Mouse (Mus musculus) stomach, postnatal 0 days (tissue): ENCODE data around the gene Fam171a2. TPM values are rescaled to one million over a fixed set of nuclear protein-coding genes. Genes with fewer than 3 reads are reported as not detected.

ENCODE experiments used
- ATAC-seq: fragments of 200-750 bp; cut with Nextera tagmentation; 2 replicates; pipeline ENCODE4 v1.8.0; 2017; ENCODE audit not compliant: low FRiP score, low TSS enrichment
- DNase-seq: peaks from one replicate; pipeline ENCODE4 v3.0.0-alpha.2; 2016; ENCODE audit warnings: low spot score
- H3K27ac ChIP-seq: fragments of 300-500 bp; sonication (generic); replicated peaks from 2 replicates; pipeline ENCODE4 v1.5.1; 2014; ENCODE audit warnings: mild to moderate bottlenecking, control low read depth
- H3K27me3 ChIP-seq: fragments of 300-500 bp; sonication (generic); 2 replicates; pipeline ENCODE4 v1.6.1; 2014; ENCODE audit warnings: low read length; ENCODE audit not compliant: control insufficient read depth, insufficient read depth
- H3K36me3 ChIP-seq: fragments of 300-500 bp; sonication (generic); 2 replicates; pipeline ENCODE4 v1.6.1; 2014; ENCODE audit warnings: low read length, mixed read lengths; ENCODE audit not compliant: control insufficient read depth, insufficient read depth
- H3K4me1 ChIP-seq: fragments of 300-500 bp; sonication (generic); replicated peaks from 2 replicates; pipeline ENCODE4 v1.6.1; 2014; ENCODE audit warnings: antibody characterized with exemption; ENCODE audit not compliant: control insufficient read depth, insufficient read depth
- H3K4me2 ChIP-seq: fragments of 300-500 bp; sonication (generic); replicated peaks from 2 replicates; pipeline ENCODE4 v1.6.1; 2014; ENCODE audit warnings: low read depth, mild to moderate bottlenecking, control low read depth, moderate library complexity
- H3K4me3 ChIP-seq: fragments of 300-500 bp; sonication (generic); 2 replicates; pipeline ENCODE4 v1.5.1; 2014; ENCODE audit warnings: low read depth, low read length, control low read depth
- H3K9ac ChIP-seq: fragments of 300-500 bp; sonication (generic); 2 replicates; pipeline ENCODE4 v1.6.1; 2014; ENCODE audit warnings: mild to moderate bottlenecking, low read length, control low read depth, mixed read lengths
- H3K9me3 ChIP-seq: fragments of 300-500 bp; sonication (generic); 2 replicates; pipeline ENCODE4 v1.6.1; 2016; ENCODE audit warnings: low read length; ENCODE audit not compliant: control insufficient read depth
- CTCF ChIP-seq: IDR thresholded peaks from 2 replicates; pipeline ENCODE4 v1.5.1; 2016; ENCODE audit warnings: antibody characterized with exemption, low read depth, mild to moderate bottlenecking, moderate library complexity
- EP300 ChIP-seq: optimal IDR thresholded peaks from 2 replicates; pipeline ENCODE3; 2016; ENCODE audit warnings: antibody characterized with exemption
- WGBS: fragments of 180-500 bp; shearing (Covaris S2); extraction: QIAGEN DNeasy Blood & Tissue Kit; methylation state at CpG from one replicate; pipeline ENCODE4 v1.1.7; 2014; 5-methylcytosine and 5-hydroxymethylcytosine counted together
- polyA plus RNA-seq: library from polyadenylated mRNA; unstranded; fragments of >200 nt; fragmentation: Nextera tagmentation; extraction: Ambion mirVana; gene quantifications from 2 replicates; pipeline ENCODE4 v1.2.1, GENCODE M21; 2015

Gene Fam171a2
- polyA plus RNA-seq, 1 experiment from 2014 or later = 2.0 TPM

- no peaks in the 10 kb centered on the region for H3K9me3 ChIP-seq
- no peak overlapping the region; the same call in 1 of the 2 replicates for H3K27ac ChIP-seq
- ATAC-seq (peak; percentile 71), DNase-seq (no peak)
- no peak overlapping the region for H3K4me3 ChIP-seq
- H3K36me3 ChIP-seq = no peaks in the 10 kb centered on the region
- no peaks in the 10 kb centered on the region for H3K4me1 ChIP-seq
- TF ChIP-seq CTCF = no peak
- no peak overlapping the region for H3K9ac ChIP-seq
- 66% methylated on average over 6 of the region's 6 CpGs for WGBS
- H3K27me3 ChIP-seq = no peaks in the 10 kb centered on the region
- H3K4me2 ChIP-seq = no peak overlapping the region
These were observed 22.8 kb downstream of the Fam171a2 start for GRCm38 (mm10) chr11:102424666-102425065.

- WGBS = 48% methylated on average over 8 of the region's 8 CpGs
- Histone ChIP-seq H3K4me1 (no peaks in the 10 kb centered on the region), H3K27me3 (no peaks in the 10 kb centered on the region), H3K9ac (no peak overlapping the region), H3K36me3 (no peaks in the 10 kb centered on the region), H3K9me3 (no peaks in the 10 kb centered on the region), H3K4me3 (no peak overlapping the region), H3K4me2 (no peak overlapping the region), H3K27ac (no peak overlapping the region)
- ATAC-seq (no peak), DNase-seq (no peak)
- TF ChIP-seq EP300 (no peak), CTCF (no peak)
These were observed 25.9 kb downstream of the Fam171a2 start for GRCm38 (mm10) chr11:102421559-102421958.

GRCm38 (mm10) chr11:102418887-102419286 lies 28.6 kb downstream of the Fam171a2 start:
- TF ChIP-seq EP300 = no peak
- no peak for TF ChIP-seq CTCF
- no peaks in the 10 kb centered on the region for H3K27me3 ChIP-seq
- H3K9me3 ChIP-seq = no peaks in the 10 kb centered on the region

GRCm38 (mm10) chr11:102417160-102417559 lies 30.3 kb downstream of the Fam171a2 start:
- Histone ChIP-seq H3K4me1 (no peaks in the 10 kb centered on the region), H3K27me3 (no peaks in the 10 kb centered on the region), H3K9me3 (no peaks in the 10 kb centered on the region), H3K4me3 (no peak overlapping the region), H3K36me3 (no peaks in the 10 kb centered on the region), H3K9ac (no peak overlapping the region), H3K27ac (no peak overlapping the region), H3K4me2 (no peak overlapping the region)
- DNase-seq = no peak
- no peak for ATAC-seq
- no peak for TF ChIP-seq CTCF
- TF ChIP-seq EP300 = no peak
- WGBS = 74% methylated on average over 1 of the region's 1 CpGs

More at GRCm38 (mm10) chr11:102418887-102419286, 28.6 kb downstream of the Fam171a2 start:
- no peak overlapping the region for H3K9ac ChIP-seq
- no peak overlapping the region for H3K4me3 ChIP-seq
- no peak for ATAC-seq
- no peak for DNase-seq
- H3K27ac ChIP-seq = no peak overlapping the region
- H3K36me3 ChIP-seq = no peaks in the 10 kb centered on the region
- no peak overlapping the region for H3K4me2 ChIP-seq
- H3K4me1 ChIP-seq = no peaks in the 10 kb centered on the region

GRCm38 (mm10) chr11:102415034-102415802 lies 32.3 kb downstream of the Fam171a2 start:
- no peaks in the 10 kb centered on the region for H3K4me1 ChIP-seq
- H3K27ac ChIP-seq = no peak overlapping the region
- no peak for ATAC-seq
- no peak overlapping the region for H3K4me2 ChIP-seq
- H3K9ac ChIP-seq = no peak overlapping the region
- no peaks in the 10 kb centered on the region for H3K27me3 ChIP-seq
- TF ChIP-seq CTCF (no peak), EP300 (no peak)
- no peak for DNase-seq
- 60% methylated on average over 10 of the region's 10 CpGs for WGBS
- no peaks in the 10 kb centered on the region for H3K9me3 ChIP-seq
- no peaks in the 10 kb centered on the region for H3K36me3 ChIP-seq
- H3K4me3 ChIP-seq = no peak overlapping the region

- no peaks in the 10 kb centered on the region for H3K27me3 ChIP-seq
- H3K4me1 ChIP-seq = no peaks in the 10 kb centered on the region
- no peaks in the 10 kb centered on the region for H3K36me3 ChIP-seq
- TF ChIP-seq EP300 = no peak
- no peak for TF ChIP-seq CTCF
- H3K27ac ChIP-seq = no peak overlapping the region
- ATAC-seq (no peak), DNase-seq (no peak)
- H3K4me2 ChIP-seq = no peak overlapping the region
- no peak overlapping the region for H3K9ac ChIP-seq
- H3K4me3 ChIP-seq = no peak overlapping the region
- no peaks in the 10 kb centered on the region for H3K9me3 ChIP-seq
- 76% methylated on average over 8 of the region's 8 CpGs for WGBS
These were observed 34.4 kb downstream of the Fam171a2 start for GRCm38 (mm10) chr11:102413059-102413458.
